Mouse (Mus musculus) forebrain, postnatal 0 days (tissue): Measurements from ENCODE around the gene Rexo5. TPM values are rescaled to one million over a fixed set of nuclear protein-coding genes. Genes with fewer than 3 reads are reported as not detected.

Experiments used
- ATAC-seq: fragments of 200-750 bp; cut with Nextera tagmentation; 2 replicates; pipeline ENCODE4 v1.8.0; 2017; ENCODE audit warnings: mild to moderate bottlenecking, moderate library complexity
- DNase-seq: peaks from one replicate; pipeline ENCODE4 v3.0.0-alpha.2; 2015
- H3K27ac ChIP-seq: fragments of 300-500 bp; sonication (generic); 2 replicates; pipeline ENCODE4 v1.5.1; 2014; ENCODE audit warnings: low read depth, mild to moderate bottlenecking, antibody characterized with exemption, low read length, moderate library complexity, mixed read lengths
- H3K27me3 ChIP-seq: fragments of 300-500 bp; sonication (generic); 2 replicates; pipeline ENCODE4 v1.6.1; 2014; ENCODE audit warnings: mild to moderate bottlenecking, low read length, mixed read lengths; ENCODE audit not compliant: insufficient read depth
- H3K36me3 ChIP-seq: fragments of 300-500 bp; sonication (generic); 2 replicates; pipeline ENCODE4 v1.6.1; 2014; ENCODE audit warnings: mild to moderate bottlenecking, moderate library complexity; ENCODE audit not compliant: insufficient read depth
- H3K4me1 ChIP-seq: fragments of 300-500 bp; sonication (generic); 2 replicates; pipeline ENCODE4 v1.6.1; 2014; ENCODE audit warnings: antibody characterized with exemption; ENCODE audit not compliant: insufficient read depth
- H3K4me2 ChIP-seq: fragments of 300-500 bp; sonication (generic); 2 replicates; pipeline ENCODE4 v1.6.1; 2014; ENCODE audit warnings: low read depth, mild to moderate bottlenecking, moderate library complexity
- H3K4me3 ChIP-seq: fragments of 300-500 bp; sonication (generic); 2 replicates; pipeline ENCODE4 v1.5.1; 2014; ENCODE audit warnings: low read depth, low read length, mixed read lengths
- H3K9ac ChIP-seq: fragments of 300-500 bp; sonication (generic); 2 replicates; pipeline ENCODE4 v1.6.1; 2014; ENCODE audit warnings: mild to moderate bottlenecking
- H3K9me3 ChIP-seq: fragments of 300-500 bp; sonication (generic); 2 replicates; pipeline ENCODE4 v1.6.1; 2016; ENCODE audit warnings: low read length
- CTCF ChIP-seq: sonication (generic); IDR thresholded peaks from 2 replicates; pipeline ENCODE4 v1.5.1; 2016; ENCODE audit warnings: antibody characterized with exemption, control low read depth, low read depth
- WGBS: fragments of 180-500 bp; shearing (Covaris S2); extraction: QIAGEN DNeasy Blood & Tissue Kit; methylation state at CpG from one replicate; pipeline ENCODE4 v1.1.7; 2014; 5-methylcytosine and 5-hydroxymethylcytosine counted together
- polyA plus RNA-seq: library from polyadenylated mRNA; unstranded; fragments of >200 nt; fragmentation: Nextera tagmentation; extraction: Ambion mirVana; gene quantifications from 2 replicates; pipeline ENCODE4 v1.2.1, GENCODE M21; 2015
- total RNA-seq: library from RNA; depleted of rRNA; stranded (reverse); fragments of >200 nt; gene quantifications from 2 replicates; pipeline ENCODE4 v1.2.3, GENCODE M21; 2014

Gene Rexo5
- total and polyA plus RNA-seq, 2 experiments from 2014 or later: 5.2 to 5.4 TPM

DNA sequence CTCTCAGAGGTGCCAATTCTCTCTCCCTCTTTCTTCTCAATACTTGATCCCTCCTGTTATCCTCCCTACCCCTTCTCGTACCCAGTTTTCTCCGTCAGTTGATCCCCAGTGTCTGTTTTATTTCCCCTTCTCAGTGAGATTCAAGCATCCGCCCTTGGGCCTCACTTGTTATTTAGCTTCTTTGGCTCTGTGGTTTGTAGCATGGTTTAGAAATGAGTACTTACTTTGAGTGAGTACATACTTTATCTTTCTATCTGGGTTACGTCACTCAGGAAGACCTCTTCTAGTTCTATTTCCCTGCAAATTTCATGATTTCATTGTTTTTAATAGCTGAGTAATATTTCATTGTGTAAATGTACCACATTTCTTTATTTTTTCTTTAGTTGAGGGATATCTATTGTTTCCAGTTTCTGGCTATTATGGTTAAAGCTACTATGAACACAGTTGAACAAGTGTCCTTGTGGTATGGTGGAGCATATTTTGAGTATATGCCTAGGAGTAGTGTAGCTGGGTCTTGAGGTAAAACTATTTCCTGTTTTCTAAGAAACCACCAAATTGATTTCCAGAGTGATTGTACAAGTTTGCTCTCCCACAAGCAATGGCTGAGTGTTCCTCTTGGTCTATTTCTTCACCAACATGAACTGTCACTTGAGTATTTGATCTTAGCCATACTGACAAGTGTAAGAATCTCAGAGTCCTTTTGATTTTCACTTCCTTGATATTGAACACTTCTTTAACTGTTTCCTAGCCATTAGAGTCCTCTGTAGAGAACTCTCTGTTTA is 42.4 kb downstream of the Rexo5 start:
- Histone ChIP-seq H3K4me1 (no peaks in the 10 kb centered on the region), H3K27me3 (no peaks in the 10 kb centered on the region), H3K9ac (no peak overlapping the region), H3K4me3 (no peak overlapping the region), H3K27ac (no peak overlapping the region), H3K36me3 (no peaks in the 10 kb centered on the region), H3K4me2 (no peak overlapping the region), H3K9me3 (no peaks in the 10 kb centered on the region)
- WGBS: 97% methylated on average over 4 of the region's 4 CpGs
- no peak for DNase-seq
- ATAC-seq: no peak
- TF ChIP-seq CTCF: no peak

DNA sequence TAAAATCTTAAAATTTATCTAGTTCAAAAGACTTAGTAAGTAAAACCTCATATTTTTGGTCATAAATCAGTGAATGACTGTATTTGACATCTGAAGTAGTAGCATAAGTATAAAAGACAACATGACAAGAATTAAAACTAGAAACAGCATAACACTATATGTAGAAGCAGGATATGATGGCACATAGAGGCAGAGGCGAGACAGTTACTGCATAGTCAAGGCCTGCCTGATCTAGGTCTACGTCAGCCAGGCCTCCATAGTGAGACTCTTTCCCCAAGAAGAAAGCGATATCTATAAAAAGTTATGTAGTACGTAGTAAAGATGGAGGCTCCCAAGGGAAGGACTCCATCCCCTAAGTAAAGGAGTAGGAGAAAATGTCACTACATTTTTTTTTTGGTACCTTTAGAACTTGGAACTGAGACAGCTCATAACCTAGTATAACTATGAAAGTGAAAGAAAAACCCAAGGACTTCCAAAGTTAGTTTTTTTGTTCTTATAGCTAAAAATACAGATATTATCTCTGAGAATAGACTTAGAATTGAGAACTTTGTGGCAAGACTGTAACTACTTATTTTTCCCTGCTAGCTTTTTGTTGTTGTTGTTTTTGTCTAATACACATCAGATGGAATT is 48.1 kb downstream of the Rexo5 start:
- Histone ChIP-seq H3K4me2 (no peak overlapping the region), H3K9ac (no peak overlapping the region), H3K27me3 (no peaks in the 10 kb centered on the region), H3K4me1 (no peaks in the 10 kb centered on the region), H3K36me3 (no peaks in the 10 kb centered on the region), H3K4me3 (no peak overlapping the region), H3K27ac (no peak overlapping the region), H3K9me3 (no peaks in the 10 kb centered on the region)
- WGBS: 95% methylated on average over 4 of the region's 4 CpGs
- DNase-seq: no peak
- ATAC-seq: no peak
- TF ChIP-seq CTCF: no peak

DNA sequence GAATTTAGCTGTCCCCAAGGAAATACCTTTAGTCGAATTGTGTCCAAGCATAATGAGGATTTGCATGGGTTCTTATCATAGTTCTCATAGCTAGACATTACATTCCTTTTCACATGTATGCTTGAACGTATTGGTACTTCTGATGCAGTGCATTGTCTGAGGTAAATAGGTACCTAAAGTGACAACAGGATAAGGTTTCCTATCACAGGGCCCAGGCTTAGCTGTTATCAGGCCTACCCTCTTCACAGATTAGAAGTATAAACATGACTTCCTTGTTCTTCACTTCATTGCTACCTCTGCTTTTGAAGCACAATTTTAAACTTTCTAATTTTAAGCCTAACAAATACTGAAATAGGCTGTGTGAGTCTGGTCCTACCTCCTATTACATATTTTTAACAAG is 51.7 kb downstream of the Rexo5 start:
- no peak overlapping the region for H3K9ac ChIP-seq
- DNase-seq (no peak), ATAC-seq (no peak)
- H3K36me3 ChIP-seq: no peaks in the 10 kb centered on the region
- H3K27ac ChIP-seq: no peak overlapping the region
- H3K4me2 ChIP-seq: no peak overlapping the region
- H3K9me3 ChIP-seq: no peaks in the 10 kb centered on the region
- WGBS: 90% methylated on average over 2 of the region's 2 CpGs
- no peaks in the 10 kb centered on the region for H3K4me1 ChIP-seq
- TF ChIP-seq CTCF: no peak
- H3K4me3 ChIP-seq: no peak overlapping the region
- H3K27me3 ChIP-seq: no peaks in the 10 kb centered on the region

DNA sequence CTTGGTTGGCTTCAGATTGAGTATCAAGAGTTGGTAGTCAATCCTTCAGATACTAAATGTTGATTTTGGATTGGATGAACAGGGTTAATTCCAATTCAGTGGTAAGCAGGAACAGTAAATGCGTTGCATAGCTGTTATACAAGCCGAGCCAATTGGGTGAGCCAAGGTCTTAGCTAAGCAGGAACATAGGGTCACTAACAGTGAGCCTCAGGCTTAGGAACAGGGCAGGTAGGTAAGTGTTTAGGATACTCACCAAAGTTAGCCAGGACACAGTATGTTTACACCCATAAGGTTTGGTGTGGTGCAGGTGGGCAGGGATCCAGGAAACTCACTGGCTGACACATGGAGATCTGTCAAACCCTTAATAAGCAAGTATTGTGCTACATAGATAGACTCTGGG is 53.6 kb downstream of the Rexo5 start:
- Histone ChIP-seq H3K4me3 (no peak overlapping the region), H3K27me3 (no peaks in the 10 kb centered on the region), H3K27ac (no peak overlapping the region), H3K4me1 (no peaks in the 10 kb centered on the region), H3K4me2 (no peak overlapping the region), H3K9ac (no peak overlapping the region), H3K36me3 (no peaks in the 10 kb centered on the region), H3K9me3 (no peaks in the 10 kb centered on the region)
- ATAC-seq: no peak
- DNase-seq: no peak
- 91% methylated on average over 2 of the region's 2 CpGs for WGBS
- TF ChIP-seq CTCF: no peak

DNA sequence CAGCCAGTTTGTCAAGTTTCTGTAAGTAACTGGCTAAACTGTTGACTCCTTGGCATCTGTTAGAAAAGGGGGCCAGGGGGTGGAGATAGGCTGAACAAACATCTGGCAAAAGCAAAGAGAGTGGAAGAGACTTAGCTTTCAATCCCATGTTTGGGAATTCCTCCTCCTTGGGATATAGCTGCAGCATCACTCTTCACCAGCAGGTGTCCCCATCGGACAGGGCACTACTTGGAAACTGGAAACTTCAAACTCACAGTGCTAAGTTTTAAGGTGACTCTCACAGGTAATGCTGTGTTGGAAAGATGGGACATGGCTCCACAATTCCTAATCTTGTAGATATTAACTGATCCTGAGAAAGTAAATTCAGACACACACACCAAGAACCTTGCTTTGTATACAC is 55.3 kb downstream of the Rexo5 start:
- DNase-seq (peak; percentile 80), ATAC-seq (peak; percentile 43; the same call in 1 of the 2 replicates)
- peak; percentile 96 for TF ChIP-seq CTCF
- no peak overlapping the region for H3K27ac ChIP-seq
- H3K4me2 ChIP-seq: no peak overlapping the region
- no peak overlapping the region for H3K4me3 ChIP-seq
- no peaks in the 10 kb centered on the region for H3K4me1 ChIP-seq
- no peaks in the 10 kb centered on the region for H3K9me3 ChIP-seq
- H3K9ac ChIP-seq: no peak overlapping the region
- no peaks in the 10 kb centered on the region for H3K27me3 ChIP-seq
- 0% methylated on average over 1 of the region's 1 CpGs for WGBS
- no peaks in the 10 kb centered on the region for H3K36me3 ChIP-seq

DNA sequence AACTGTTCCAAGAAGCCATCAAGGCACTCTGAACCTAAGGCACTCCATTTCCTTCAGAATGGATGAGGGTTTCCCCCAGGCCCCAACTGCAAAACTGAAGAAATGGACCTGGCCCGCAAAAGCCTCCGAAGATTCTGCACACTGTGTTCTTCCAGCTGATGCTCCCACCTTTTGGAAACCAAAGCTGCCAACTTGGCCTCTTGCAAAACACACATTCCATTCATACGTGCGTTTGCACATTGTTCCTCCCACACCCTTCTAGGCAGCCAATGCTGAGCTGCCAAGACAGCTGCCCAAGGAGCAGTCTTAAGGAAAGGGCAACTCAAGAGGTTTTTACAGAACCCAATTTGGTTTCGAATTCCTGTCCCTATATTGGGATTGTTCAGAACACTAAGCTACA is 56.9 kb downstream of the Rexo5 start:
- H3K9me3 ChIP-seq: no peaks in the 10 kb centered on the region
- no peaks in the 10 kb centered on the region for H3K27me3 ChIP-seq
- H3K9ac ChIP-seq: no peak overlapping the region
- H3K4me3 ChIP-seq: no peak overlapping the region
- DNase-seq (no peak), ATAC-seq (no peak)
- 73% methylated on average over 5 of the region's 5 CpGs for WGBS
- no peak for TF ChIP-seq CTCF
- H3K27ac ChIP-seq: no peak overlapping the region
- no peaks in the 10 kb centered on the region for H3K4me1 ChIP-seq
- H3K36me3 ChIP-seq: 0 out of 2 replicates have a peak, but pooled peaks cover 2% of the 10 kb centered on the region
- H3K4me2 ChIP-seq: no peak overlapping the region

DNA sequence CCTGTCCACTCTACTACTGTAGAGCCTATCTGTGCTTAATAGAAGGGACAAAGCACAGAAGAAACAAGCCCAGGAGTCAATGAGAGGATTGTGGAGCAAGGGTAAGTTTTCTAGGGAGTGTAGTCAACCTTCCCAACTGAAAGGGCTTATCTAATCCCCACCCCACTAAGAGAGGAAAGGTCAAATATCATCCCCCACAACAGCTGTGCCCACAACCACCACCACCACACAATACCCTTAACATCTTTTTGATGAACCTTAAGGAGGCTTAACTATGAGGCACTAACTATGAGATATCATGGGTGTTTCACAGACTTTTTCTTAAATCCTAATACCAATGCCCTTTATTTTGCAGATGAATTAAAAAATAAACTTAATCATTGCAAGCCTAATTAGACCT is 58.7 kb downstream of the Rexo5 start:
- Histone ChIP-seq H3K27me3 (no peaks in the 10 kb centered on the region), H3K27ac (no peak overlapping the region), H3K9me3 (no peaks in the 10 kb centered on the region), H3K4me2 (no peak overlapping the region), H3K36me3 (peaks cover 3% of the 10 kb centered on the region; the same call in 1 of the 2 replicates), H3K4me1 (no peaks in the 10 kb centered on the region), H3K4me3 (no peak overlapping the region), H3K9ac (no peak overlapping the region)
- TF ChIP-seq CTCF: no peak
- ATAC-seq: no peak
- no peak for DNase-seq
